Mouse (Mus musculus): Measurements from ENCODE around the gene Slc25a13.

DNA sequence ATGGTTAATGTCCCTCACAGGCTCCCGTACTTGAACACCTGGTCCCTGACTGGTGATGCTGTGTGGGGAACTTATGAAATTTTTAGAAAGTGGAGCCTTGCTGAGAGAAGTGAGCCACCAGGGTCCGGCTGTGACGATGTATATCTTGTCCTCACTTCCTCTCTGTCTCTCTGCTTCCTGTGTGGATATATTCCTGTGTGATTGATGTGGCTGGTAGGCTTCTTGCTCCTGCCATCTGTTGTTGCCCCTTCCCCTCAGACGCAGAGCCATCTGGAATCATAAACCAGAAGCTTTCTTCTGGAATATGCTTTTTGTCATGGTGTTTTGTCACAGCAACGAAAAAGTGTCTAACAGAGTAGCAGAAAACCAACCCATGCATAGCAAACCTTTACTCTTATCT, 84.9 kb downstream of the Slc25a13 start:
- no peak for TF ChIP-seq CTCF (IDR thresholded peaks at IDR 0.05; ENCODE audit: extremely low read depth, insufficient read length, insufficient replicate concordance, low read depth, low read length)
- no peak for TF ChIP-seq POLR2A (IDR thresholded peaks at IDR 0.05; ENCODE audit: low read depth, low read length)

Measured in small intestine, adult 2 months (tissue).